Mouse (Mus musculus): Measurements from ENCODE around the gene Sdhaf2.

DNA sequence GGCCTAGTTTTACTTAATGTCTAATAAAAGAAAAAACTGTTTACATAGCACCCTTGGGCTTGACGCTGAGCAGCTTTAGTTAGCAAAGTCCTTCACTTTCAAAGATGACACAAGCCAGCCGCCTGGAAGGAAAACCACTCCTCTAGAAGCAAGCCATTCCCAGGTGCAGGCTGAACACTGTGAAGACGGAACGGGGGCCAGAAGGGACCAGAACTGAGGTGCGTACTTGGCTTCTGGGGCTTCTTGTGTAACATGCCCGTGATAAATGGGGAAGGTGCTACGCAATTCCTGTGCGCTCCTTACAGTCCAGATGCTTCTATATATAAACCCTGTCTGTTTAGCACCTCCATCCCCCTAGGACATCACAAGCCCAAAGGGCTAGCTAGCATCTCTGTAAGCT lies 25.4 kb downstream of the Sdhaf2 start:
- TF ChIP-seq CTCF (conservative IDR thresholded peaks at IDR 0.05; ENCODE audit: low read length), result no peak
- no peak for TF ChIP-seq POU5F1 (IDR thresholded peaks at IDR 0.05; ENCODE audit: borderline replicate concordance, low read length)
- no peak for TF ChIP-seq NANOG (IDR thresholded peaks at IDR 0.05; ENCODE audit: borderline replicate concordance, low read length)
